Mouse (Mus musculus) bone marrow, adult 2 months (tissue): Measurements from ENCODE around the gene H2-M10.6. TPM values are rescaled to one million over a fixed set of nuclear protein-coding genes. Genes with fewer than 3 reads are reported as not detected.
"Not testable (repeated sequence)": the region's sequence is repeated elsewhere in the genome, so short reads cannot be mapped to it uniquely, and the experiment has no call there.

ENCODE experiments used
- H3K27ac ChIP-seq: fragments of 200-500 bp; 2 replicates; pipeline ENCODE4 v1.5.1; 2012; ENCODE audit warnings: low read depth, mild to moderate bottlenecking, control low read depth, inconsistent platforms, low read length; ENCODE audit not compliant: control insufficient read depth, poor library complexity, insufficient read depth
- H3K4me1 ChIP-seq: fragments of 200-500 bp; 2 replicates; pipeline ENCODE4 v1.6.1; 2011; ENCODE audit warnings: low read length; ENCODE audit not compliant: control insufficient read depth, insufficient read depth
- H3K4me3 ChIP-seq: fragments of 200-500 bp; replicated peaks from 2 replicates; pipeline ENCODE3; 2011; ENCODE audit warnings: mild to moderate bottlenecking, low read depth, low read length, control low read depth; ENCODE audit not compliant: control insufficient read depth
- CTCF ChIP-seq: fragments of 200-500 bp; IDR thresholded peaks from 2 replicates; pipeline ENCODE4 v1.5.1; 2011; ENCODE audit warnings: low read length, control low read depth; ENCODE audit not compliant: control insufficient read depth, insufficient read depth
- POLR2A ChIP-seq: fragments of 200-500 bp; IDR thresholded peaks from 2 replicates; pipeline ENCODE4 v1.6.1; 2011; ENCODE audit warnings: low read depth, mild to moderate bottlenecking, control low read depth, low read length, borderline replicate concordance; ENCODE audit not compliant: control insufficient read depth
- WGBS: fragments of 180-500 bp; shearing (Covaris S2); methylation state at CpG from one replicate; pipeline ENCODE4 v1.1.7; 2018; 5-methylcytosine and 5-hydroxymethylcytosine counted together
- polyA plus RNA-seq: library from polyadenylated mRNA; stranded (reverse); fragments of >200 nt; gene quantifications from 2 replicates; pipeline ENCODE4 v1.2.4, GENCODE M21; 2011; ENCODE audit warnings: low replicate concordance; ENCODE audit not compliant: missing spikeins, insufficient read depth, insufficient read length

Gene H2-M10.6
- polyA plus RNA-seq, 1 experiment = not detected

DNA sequence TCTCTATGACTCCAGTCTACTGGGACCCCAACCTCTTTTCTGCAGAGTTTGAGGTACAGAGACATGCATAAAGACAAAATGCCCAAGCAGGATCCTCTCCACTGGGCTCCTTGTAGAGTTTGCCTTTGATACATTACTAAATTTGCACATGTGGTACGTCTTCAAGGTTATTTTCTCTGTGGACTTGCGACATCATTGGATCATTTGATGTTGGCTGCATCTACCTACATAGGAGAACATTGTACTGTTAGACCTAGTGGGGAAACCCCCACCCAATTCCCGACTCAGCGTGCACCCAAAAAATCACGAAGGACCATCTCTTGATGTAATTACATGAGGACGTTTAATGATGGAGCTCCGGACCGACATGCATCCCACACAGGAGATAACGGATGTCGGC, 12.5 kb upstream of the H2-M10.6 start:
- 82% methylated on average over 10 of the region's 10 CpGs for WGBS
- TF ChIP-seq CTCF (no peak), POLR2A (no peak)
- Histone ChIP-seq H3K4me1 (no peaks in the 10 kb centered on the region), H3K4me3 (no peak overlapping the region), H3K27ac (no peak overlapping the region)

DNA sequence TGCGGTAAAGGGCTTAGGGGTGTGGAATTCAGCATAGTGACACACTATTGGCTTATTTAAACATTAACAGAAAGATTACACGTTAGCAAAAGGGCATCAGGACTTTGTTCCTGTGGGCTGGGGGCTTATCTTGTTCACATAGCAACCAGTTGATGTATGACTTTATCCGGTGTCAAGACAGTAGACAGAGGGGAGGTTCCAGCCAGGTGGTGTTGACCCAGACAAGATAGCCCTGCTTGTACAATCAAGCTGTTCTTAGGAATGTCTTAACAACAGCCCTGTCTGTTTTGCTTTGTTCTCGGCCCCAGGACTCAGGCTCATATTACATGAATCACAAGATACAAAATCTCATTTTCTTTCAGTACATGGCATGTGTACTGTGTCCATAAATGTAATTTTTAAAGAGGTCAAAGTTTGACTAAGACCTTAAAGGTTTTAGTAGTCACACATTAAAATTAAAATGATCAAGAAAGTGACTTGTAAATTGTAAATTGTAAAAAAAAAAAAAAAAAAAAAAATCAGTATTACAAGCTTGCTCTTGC, 12.0 kb upstream of the H2-M10.6 start:
- 69% methylated on average over 4 of the region's 4 CpGs for WGBS
- not testable (repeated sequence) for H3K4me1 ChIP-seq, H3K27ac ChIP-seq, H3K4me3 ChIP-seq

DNA sequence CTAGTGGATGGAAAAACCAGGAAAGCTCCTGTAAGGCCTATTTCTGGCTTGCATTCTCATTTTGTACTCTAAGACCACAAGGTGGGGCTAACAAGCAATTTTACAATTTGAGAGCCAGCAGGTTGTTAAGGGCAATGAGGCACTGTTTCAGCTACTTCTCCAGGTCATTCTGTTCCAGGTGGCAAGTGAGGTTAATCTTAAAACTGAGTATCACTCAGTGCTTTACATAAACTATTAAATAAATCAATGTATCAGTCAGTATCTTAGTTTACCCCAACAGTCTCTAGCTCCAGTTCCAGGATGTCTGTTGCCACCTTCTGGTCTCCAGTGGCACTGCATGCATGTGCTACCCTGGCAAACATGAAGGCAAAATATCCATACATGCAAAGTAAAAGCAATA, 12.0 kb downstream of the H2-M10.6 start:
- peak; percentile 75 for TF ChIP-seq CTCF
- no peak for TF ChIP-seq POLR2A
- no peak overlapping the region for H3K4me3 ChIP-seq

DNA sequence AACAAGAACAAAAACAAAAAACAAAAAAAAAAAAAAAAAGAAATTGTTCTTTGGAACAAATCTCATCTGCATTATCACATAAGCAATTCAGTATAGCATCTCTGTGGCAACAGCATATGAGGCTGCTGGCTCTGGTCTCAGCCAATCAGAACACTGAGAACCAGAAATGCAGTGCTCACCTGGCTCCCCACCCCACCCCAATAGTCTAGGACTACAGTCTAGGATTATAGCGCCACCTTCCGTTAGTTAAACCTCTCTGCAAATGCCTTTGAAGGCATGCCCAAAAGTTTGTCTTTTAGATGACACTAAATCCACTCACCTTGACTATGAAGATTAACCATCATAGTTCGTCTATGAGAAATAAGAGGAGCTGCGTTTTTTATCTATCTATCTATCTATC, 13.6 kb downstream of the H2-M10.6 start:
- no peaks in the 10 kb centered on the region; the same call in 1 of the 2 replicates for H3K4me1 ChIP-seq
- no peak overlapping the region for H3K4me3 ChIP-seq
- H3K27ac ChIP-seq = no peak overlapping the region
- whole genome bisulfite sequencing = 13% methylated on average over 4 of the region's 4 CpGs
- TF ChIP-seq CTCF (0 out of 2 replicates have a peak, but pooled peaks have one; percentile 8), POLR2A (no peak)

More for the DNA sequence above, 12.0 kb downstream of the H2-M10.6 start:
- Histone ChIP-seq H3K27ac (no peak overlapping the region), H3K4me1 (no peaks in the 10 kb centered on the region; the same call in 1 of the 2 replicates)

DNA sequence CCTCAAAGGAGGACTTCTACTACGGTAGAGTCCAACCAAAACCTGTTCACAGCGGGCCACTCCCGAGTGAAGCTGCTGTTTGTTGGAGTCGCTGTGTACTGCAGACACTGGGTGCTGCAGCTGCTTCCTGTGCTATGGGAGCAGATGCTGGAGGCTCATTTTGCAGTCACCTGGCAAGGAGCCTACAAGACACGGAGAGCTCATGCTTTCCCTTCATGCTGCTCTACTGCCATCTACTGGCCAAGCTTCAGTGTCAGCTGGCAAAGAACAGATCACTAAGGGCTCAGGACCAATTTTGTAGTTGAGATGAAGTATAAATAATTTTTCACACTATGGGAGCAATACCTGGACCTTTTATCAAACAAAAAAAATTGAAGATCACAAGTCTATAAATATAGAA, 14.0 kb downstream of the H2-M10.6 start:
- peak; percentile 64 for TF ChIP-seq CTCF
- whole genome bisulfite sequencing = 4% methylated on average over 5 of the region's 5 CpGs
- H3K27ac ChIP-seq = not testable (repeated sequence)

DNA sequence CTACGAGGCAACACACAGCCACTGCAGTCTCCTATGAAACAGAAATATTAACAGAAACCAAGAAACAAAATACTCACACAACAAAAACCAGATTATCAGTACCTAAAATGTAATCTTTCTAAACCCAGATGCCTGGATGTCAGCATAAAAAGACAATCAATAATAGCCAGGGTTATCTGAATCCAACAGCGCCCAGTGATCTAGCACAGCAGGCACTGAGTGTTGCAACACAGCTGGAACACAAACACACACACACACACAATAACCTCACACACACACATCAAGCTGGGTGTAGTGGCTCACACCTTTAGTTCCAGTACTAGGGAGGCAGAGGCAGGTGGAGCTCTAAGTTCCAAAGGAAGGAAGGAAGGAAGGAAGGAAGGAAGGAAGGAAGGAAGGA, 16.5 kb downstream of the H2-M10.6 start:
- TF ChIP-seq POLR2A (no peak), CTCF (no peak)
- H3K4me1 ChIP-seq = no peaks in the 10 kb centered on the region; the same call in 1 of the 2 replicates
- H3K4me3 ChIP-seq = no peak overlapping the region
- H3K27ac ChIP-seq = no peak overlapping the region
- WGBS = 63% methylated on average over 2 of the region's 2 CpGs

More for the DNA sequence above, 14.0 kb downstream of the H2-M10.6 start:
- not testable (repeated sequence) for H3K4me3 ChIP-seq, H3K4me1 ChIP-seq

DNA sequence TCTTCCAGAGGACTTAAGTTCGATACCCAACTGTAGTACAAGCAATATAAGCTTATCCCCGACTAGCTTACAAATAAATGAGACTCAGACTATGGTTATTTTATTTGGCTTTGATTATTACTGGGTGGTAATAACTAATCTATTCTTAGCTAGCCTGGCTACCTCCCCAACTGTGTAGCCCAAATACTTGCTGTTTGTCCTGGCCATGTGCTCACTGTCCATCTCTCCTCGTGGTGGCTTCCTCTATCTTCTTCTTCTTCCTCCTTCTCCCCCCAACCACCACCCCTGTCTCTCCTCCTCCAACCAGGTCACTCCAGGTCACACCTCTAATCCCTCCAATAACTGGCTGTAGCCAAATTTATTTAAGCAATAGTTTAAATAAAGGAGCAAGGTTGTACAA, 18.5 kb downstream of the H2-M10.6 start:
- no peak overlapping the region for H3K27ac ChIP-seq
- no peak overlapping the region for H3K4me3 ChIP-seq
- TF ChIP-seq POLR2A (no peak), CTCF (no peak)
- 53% methylated on average over 3 of the region's 3 CpGs for WGBS
- no peaks in the 10 kb centered on the region; the same call in 1 of the 2 replicates for H3K4me1 ChIP-seq

DNA sequence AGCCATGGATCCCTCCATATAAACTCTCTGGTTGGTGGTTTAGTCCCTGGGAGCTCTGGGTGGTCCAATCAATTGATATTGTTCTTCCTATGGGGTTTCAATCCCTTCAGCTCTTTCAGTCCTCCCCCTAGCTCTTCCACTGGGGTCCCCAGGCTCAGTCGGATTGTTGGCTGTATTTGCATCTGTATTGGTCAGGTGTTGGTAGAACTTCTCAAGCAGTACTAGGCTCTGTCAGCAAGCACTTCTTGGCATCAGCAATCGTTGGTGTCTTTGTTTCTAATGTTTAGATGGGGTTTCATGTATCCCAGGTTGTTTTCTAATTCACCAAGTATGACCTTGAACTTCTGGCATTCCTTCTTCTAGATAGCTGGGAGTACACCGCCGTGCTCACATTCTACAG, 20.7 kb downstream of the H2-M10.6 start:
- 68% methylated on average over 4 of the region's 4 CpGs for WGBS
- TF ChIP-seq CTCF (no peak), POLR2A (no peak)
- no peak overlapping the region for H3K4me3 ChIP-seq
- H3K27ac ChIP-seq = no peak overlapping the region
- no peaks in the 10 kb centered on the region; the same call in 1 of the 2 replicates for H3K4me1 ChIP-seq

DNA sequence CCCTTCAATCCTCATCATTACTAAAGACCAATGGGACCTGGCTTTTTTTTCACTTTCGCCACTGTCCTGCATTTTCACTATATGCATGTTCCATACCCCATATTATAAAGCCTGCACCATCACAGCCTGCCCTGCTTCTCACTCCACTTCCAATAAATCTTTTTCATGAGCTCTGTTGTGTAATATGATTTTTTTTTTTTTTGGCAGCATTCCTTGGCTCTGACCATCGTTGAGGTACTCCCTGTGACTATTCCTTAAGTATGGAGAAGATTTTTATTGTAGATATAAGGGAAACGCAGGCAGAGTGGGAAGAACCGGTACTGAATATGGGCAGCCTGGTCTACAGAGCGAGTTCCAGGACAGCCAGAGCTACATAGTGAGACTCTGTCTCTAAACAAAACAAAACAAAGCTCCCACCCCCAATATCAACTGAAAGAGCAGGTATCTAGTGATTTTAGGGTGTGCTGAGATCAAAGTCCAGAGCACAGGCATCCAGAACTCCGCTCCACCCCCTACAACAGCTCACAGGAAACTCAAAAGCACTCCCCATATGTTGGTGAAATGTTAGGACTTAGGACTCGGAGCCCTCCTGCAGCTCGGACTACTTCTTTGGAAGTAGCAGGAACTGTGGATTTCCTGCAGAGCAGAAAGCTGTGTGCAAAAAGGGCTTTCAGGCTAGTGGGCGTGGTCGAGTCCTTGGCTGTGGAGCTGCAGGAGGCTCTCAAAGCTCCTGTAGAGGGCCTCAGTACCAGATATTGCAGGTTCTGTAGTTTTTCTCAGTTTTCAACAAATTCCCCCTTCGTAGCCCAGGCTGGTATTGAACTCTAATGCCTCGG, 23.8 kb downstream of the H2-M10.6 start:
- TF ChIP-seq CTCF (peak; percentile 23; the same call in 1 of the 2 replicates), POLR2A (no peak)
- no peaks in the 10 kb centered on the region; the same call in 1 of the 2 replicates for H3K4me1 ChIP-seq
- WGBS = 37% methylated on average over 12 of the region's 12 CpGs
- H3K4me3 ChIP-seq = no peak overlapping the region
- no peak overlapping the region for H3K27ac ChIP-seq
